Mouse (Mus musculus): Measurements from ENCODE around the gene Gsg1l2. TPM values are rescaled to one million over a fixed set of nuclear protein-coding genes. Genes with fewer than 3 reads are reported as not detected.

The Gsg1l2 gene
- not detected in 2 replicates for total RNA-seq (2014; rRNA removed)
- 0.20 TPM in 1 of 2 replicates, not detected in the other for polyA plus RNA-seq (2015; fragmentation: Nextera tagmentation; extraction: Ambion mirVana)

- Histone ChIP-seq H3K9ac (replicated peaks; ENCODE audit: low read length) (no peak within 1 kb of the TSS), H3K36me3 (ENCODE audit: insufficient read depth, low read length) (no peaks in the 10 kb centered on the region), H3K4me2 (ENCODE audit: low read depth, low read length) (no peak within 1 kb of the TSS), H3K9me3 (ENCODE audit: low read length) (no peaks in the 10 kb centered on the region), H3K27me3 (ENCODE audit: insufficient read depth, low read length) (no peaks in the 10 kb centered on the region), H3K27ac (no peak within 1 kb of the TSS), H3K4me1 (ENCODE audit: insufficient read depth, low read length) (no peaks in the 10 kb centered on the region), H3K4me3 (ENCODE audit: low read length) (no peak within 1 kb of the TSS)
- ATAC-seq (peak; percentile 49; the same call in 1 of the 2 replicates), DNase-seq (ENCODE audit: low spot score) (peak; percentile 44)
- no peak for TF ChIP-seq CTCF (IDR thresholded peaks at IDR 0.05; ENCODE audit: low read depth)
- WGBS: 62% methylated on average over 12 of the region's 12 CpGs
These were observed at the start of gene Gsg1l2 for GRCm38 (mm10) chr11:67774379-67774778. Gsg1l2 (plus strand) TSS chr11:67774608.

- Histone ChIP-seq H3K27me3 (ENCODE audit: insufficient read depth, low read length) (no peaks in the 10 kb centered on the region), H3K36me3 (ENCODE audit: insufficient read depth, low read length) (no peaks in the 10 kb centered on the region), H3K4me1 (ENCODE audit: insufficient read depth, low read length) (no peaks in the 10 kb centered on the region), H3K4me3 (ENCODE audit: low read length) (no peak overlapping the region), H3K9ac (replicated peaks; ENCODE audit: low read length) (no peak overlapping the region), H3K27ac (no peak overlapping the region), H3K9me3 (ENCODE audit: low read length) (no peaks in the 10 kb centered on the region), H3K4me2 (ENCODE audit: low read depth, low read length) (no peak overlapping the region)
- WGBS: 79% methylated on average over 6 of the region's 6 CpGs
- DNase-seq (ENCODE audit: low spot score): no peak
- no peak for ATAC-seq
- no peak for TF ChIP-seq CTCF (IDR thresholded peaks at IDR 0.05; ENCODE audit: low read depth)
These were observed 47.3 kb upstream of the Gsg1l2 start for GRCm38 (mm10) chr11:67727095-67727494.

GRCm38 (mm10) chr11:67728726-67729125, 45.7 kb upstream of the Gsg1l2 start:
- no peak for ATAC-seq
- H3K4me2 ChIP-seq (ENCODE audit: low read depth, low read length): no peak overlapping the region
- no peaks in the 10 kb centered on the region for H3K36me3 ChIP-seq (ENCODE audit: insufficient read depth, low read length)
- DNase-seq (ENCODE audit: low spot score): no peak
- TF ChIP-seq CTCF (IDR thresholded peaks at IDR 0.05; ENCODE audit: low read depth): no peak
- no peak overlapping the region for H3K9ac ChIP-seq (replicated peaks; ENCODE audit: low read length)
- H3K27ac ChIP-seq: no peak overlapping the region
- H3K9me3 ChIP-seq (ENCODE audit: low read length): no peaks in the 10 kb centered on the region
- H3K4me3 ChIP-seq (ENCODE audit: low read length): no peak overlapping the region
- no peaks in the 10 kb centered on the region for H3K27me3 ChIP-seq (ENCODE audit: insufficient read depth, low read length)
- H3K4me1 ChIP-seq (ENCODE audit: insufficient read depth, low read length): no peaks in the 10 kb centered on the region

GRCm38 (mm10) chr11:67731056-67731455, 43.4 kb upstream of the Gsg1l2 start:
- no peaks in the 10 kb centered on the region for H3K36me3 ChIP-seq (ENCODE audit: insufficient read depth, low read length)
- no peak for DNase-seq (ENCODE audit: low spot score)
- H3K4me2 ChIP-seq (ENCODE audit: low read depth, low read length): no peak overlapping the region
- no peak for ATAC-seq
- TF ChIP-seq CTCF (IDR thresholded peaks at IDR 0.05; ENCODE audit: low read depth): no peak
- H3K27ac ChIP-seq: no peak overlapping the region
- no peaks in the 10 kb centered on the region for H3K4me1 ChIP-seq (ENCODE audit: insufficient read depth, low read length)
- H3K9me3 ChIP-seq (ENCODE audit: low read length): no peaks in the 10 kb centered on the region
- 96% methylated on average over 2 of the region's 2 CpGs for WGBS
- no peak overlapping the region for H3K9ac ChIP-seq (replicated peaks; ENCODE audit: low read length)
- H3K27me3 ChIP-seq (ENCODE audit: insufficient read depth, low read length): no peaks in the 10 kb centered on the region
- H3K4me3 ChIP-seq (ENCODE audit: low read length): no peak overlapping the region

- Histone ChIP-seq H3K27ac (no peak overlapping the region), H3K9me3 (ENCODE audit: low read length) (no peaks in the 10 kb centered on the region), H3K4me2 (ENCODE audit: low read depth, low read length) (no peak overlapping the region), H3K4me3 (ENCODE audit: low read length) (no peak overlapping the region), H3K27me3 (ENCODE audit: insufficient read depth, low read length) (no peaks in the 10 kb centered on the region), H3K4me1 (ENCODE audit: insufficient read depth, low read length) (no peaks in the 10 kb centered on the region), H3K9ac (replicated peaks; ENCODE audit: low read length) (no peak overlapping the region), H3K36me3 (ENCODE audit: insufficient read depth, low read length) (no peaks in the 10 kb centered on the region)
- WGBS: 86% methylated on average over 1 of the region's 1 CpGs
- TF ChIP-seq CTCF (IDR thresholded peaks at IDR 0.05; ENCODE audit: low read depth): no peak
- ATAC-seq (no peak), DNase-seq (ENCODE audit: low spot score) (no peak)
These were observed 40.7 kb upstream of the Gsg1l2 start for GRCm38 (mm10) chr11:67733726-67734125.

GRCm38 (mm10) chr11:67734597-67734996, 39.8 kb upstream of the Gsg1l2 start:
- no peaks in the 10 kb centered on the region for H3K27me3 ChIP-seq (ENCODE audit: insufficient read depth, low read length)
- H3K36me3 ChIP-seq (ENCODE audit: insufficient read depth, low read length): no peaks in the 10 kb centered on the region
- H3K4me3 ChIP-seq (ENCODE audit: low read length): no peak overlapping the region
- H3K4me1 ChIP-seq (ENCODE audit: insufficient read depth, low read length): no peaks in the 10 kb centered on the region
- no peak overlapping the region for H3K27ac ChIP-seq
- ATAC-seq (no peak), DNase-seq (ENCODE audit: low spot score) (no peak)
- no peak for TF ChIP-seq CTCF (IDR thresholded peaks at IDR 0.05; ENCODE audit: low read depth)
- H3K9me3 ChIP-seq (ENCODE audit: low read length): no peaks in the 10 kb centered on the region
- H3K4me2 ChIP-seq (ENCODE audit: low read depth, low read length): no peak overlapping the region
- 74% methylated on average over 3 of the region's 3 CpGs for WGBS
- H3K9ac ChIP-seq (replicated peaks; ENCODE audit: low read length): no peak overlapping the region

GRCm38 (mm10) chr11:67738345-67738744, 36.1 kb upstream of the Gsg1l2 start:
- no peaks in the 10 kb centered on the region for H3K27me3 ChIP-seq (ENCODE audit: insufficient read depth, low read length)
- H3K4me2 ChIP-seq (ENCODE audit: low read depth, low read length): no peak overlapping the region
- ATAC-seq (no peak), DNase-seq (ENCODE audit: low spot score) (no peak)
- no peak for TF ChIP-seq CTCF (IDR thresholded peaks at IDR 0.05; ENCODE audit: low read depth)
- WGBS: 89% methylated on average over 6 of the region's 6 CpGs
- H3K9me3 ChIP-seq (ENCODE audit: low read length): no peaks in the 10 kb centered on the region
- H3K36me3 ChIP-seq (ENCODE audit: insufficient read depth, low read length): no peaks in the 10 kb centered on the region
- no peak overlapping the region for H3K9ac ChIP-seq (replicated peaks; ENCODE audit: low read length)
- H3K27ac ChIP-seq: no peak overlapping the region
- H3K4me1 ChIP-seq (ENCODE audit: insufficient read depth, low read length): no peaks in the 10 kb centered on the region
- H3K4me3 ChIP-seq (ENCODE audit: low read length): no peak overlapping the region

Data from hindbrain, postnatal 0 days (tissue).